Mouse (Mus musculus) spleen, adult 2 months (tissue): ENCODE results near the gene Ank2.

ENCODE experiments used
- CTCF ChIP-seq: fragments of 200-500 bp; IDR thresholded peaks from 2 replicates; pipeline ENCODE4 v1.5.1; 2011; ENCODE audit warnings: mild to moderate bottlenecking, inconsistent platforms; ENCODE audit not compliant: insufficient read depth, insufficient read length, insufficient replicate concordance; ENCODE audit errors: extremely low read depth
- POLR2A ChIP-seq: fragments of 200-500 bp; IDR thresholded peaks from 2 replicates; pipeline ENCODE4 v1.6.1; 2011; ENCODE audit warnings: low read depth, low read length, inconsistent platforms

- no peak for TF ChIP-seq CTCF
- no peak for TF ChIP-seq POLR2A
Observed at GRCm38 (mm10) chr3:127406883-127407282, 92.3 kb downstream of the Ank2 start.
